Comparison of ENCODE assay signal across 8 mouse cellular contexts in genomic region chr2:71212360-71212726, GRCm38 (mm10). TPM values are rescaled to one million over a fixed set of nuclear protein-coding genes. Genes with fewer than 3 reads are reported as not detected.
DNase-seq lines count a peak whose midpoint lies in the region; ATAC-seq lines count a peak whose summit lies in the region.

No protein-coding gene starts in this region.

- peak overlapping the region; percentile 94 for H3K9ac ChIP-seq in liver, embryonic 11.5 days (ENCODE audit: low read depth, low read length)

- H3K27ac ChIP-seq in forebrain, embryonic 10.5 days: peak overlapping the region; percentile 93
- H3K27ac ChIP-seq in liver, embryonic 11.5 days (ENCODE audit: low read depth, low read length): peak overlapping the region; percentile 47

- H3K36me3 ChIP-seq in forebrain, embryonic 10.5 days (replicated peaks): peaks cover 33% of the 10 kb centered on the region
- H3K36me3 ChIP-seq in liver, embryonic 11.5 days (ENCODE audit: control insufficient read depth, insufficient read depth, low read length): no peaks in the 10 kb centered on the region; the same call in 1 of the 2 replicates

- ATAC-seq in liver, embryonic 11.5 days (replicated peaks; ENCODE audit: low FRiP score): peak; percentile 42
- ATAC-seq in inflammation-experienced regulatory T-cells, adult 6 months: no peak
- ATAC-seq in megakaryocyte-erythroid progenitor cell, adult 5-6 weeks (replicated peaks; ENCODE audit: low FRiP score, low TSS enrichment, poor library complexity, severe bottlenecking): no peak

- H3K4me2 ChIP-seq in liver, embryonic 11.5 days: peak overlapping the region; percentile 71

- 4% methylated on average over 6 of the region's 6 CpGs for WGBS in forebrain, embryonic 10.5 days
- WGBS in liver, embryonic 11.5 days: 2% methylated on average over 6 of the region's 6 CpGs

- H3K4me1 ChIP-seq in forebrain, embryonic 10.5 days: peaks cover 17% of the 10 kb centered on the region
- 0 out of 2 replicates have a peak, but pooled peaks cover 2% of the 10 kb centered on the region for H3K4me1 ChIP-seq in liver, embryonic 11.5 days (replicated peaks; ENCODE audit: control insufficient read depth, insufficient read depth, low read length)

- H3K4me3 ChIP-seq in forebrain, embryonic 10.5 days: peak overlapping the region; percentile 87
- peak overlapping the region; percentile 90 for H3K4me3 ChIP-seq in liver, embryonic 11.5 days (ENCODE audit: low read depth, low read length)

- no peaks in the 10 kb centered on the region for H3K27me3 ChIP-seq in forebrain, embryonic 10.5 days (ENCODE audit: poor library complexity, severe bottlenecking)
- no peaks in the 10 kb centered on the region for H3K27me3 ChIP-seq in liver, embryonic 11.5 days (replicated peaks; ENCODE audit: control insufficient read depth, insufficient read depth, low read length)

- peak; percentile 23 for DNase-seq in embryo, embryonic 10.5 days (ENCODE audit: low spot score)
- DNase-seq in embryo, embryonic 9.5 days (ENCODE audit: extremely low spot score): no peak
- DNase-seq in 416B (ENCODE audit: low read depth): peak; percentile 34
- no peak for DNase-seq in forebrain, embryonic 10.5 days (ENCODE audit: extremely low spot score, low spot score)
- DNase-seq in liver, embryonic 11.5 days (ENCODE audit: low spot score): no peak
- DNase-seq in adrenal gland, adult 2 months: no peak

- no peaks in the 10 kb centered on the region for H3K9me3 ChIP-seq in forebrain, embryonic 10.5 days
- no peaks in the 10 kb centered on the region for H3K9me3 ChIP-seq in liver, embryonic 11.5 days (ENCODE audit: control insufficient read depth, low read length)

RNA-seq across cellular contexts. Expression of gene Dync1i2, which starts 0.8 kb away (rescaled TPM):
- polyA plus RNA-seq in forebrain, embryonic 10.5 days (2016; fragmentation: Nextera tagmentation; extraction: Ambion mirVana): 102 and 111 TPM in 2 replicates
- 78.5 and 82.2 TPM in 2 replicates for polyA plus RNA-seq in liver, embryonic 11.5 days (2014; fragmentation: Nextera tagmentation; extraction: Ambion mirVana)
- 100 to 1,000 TPM in 1 of 3 experiments, 10 to 100 TPM in 2; 83.0 to 106 (median 86.7) TPM for polyA plus RNA-seq in inflammation-experienced regulatory T-cells, adult 6 months (2017; shearing (Covaris generic))
- total RNA-seq in megakaryocyte-erythroid progenitor cell, adult 5-6 weeks (2014; fragmentation: Nextera tagmentation): 71.4 and 78.4 TPM in 2 replicates
- total RNA-seq in megakaryocyte-erythroid progenitor cell, adult 5-6 weeks (2017): 124 and 126 TPM in 2 replicates
- 100 to 1,000 TPM in 1 of 2 experiments, 10 to 100 TPM in 1; 93.0 to 102 TPM for total RNA-seq in adrenal gland, adult 2 months (2021)
- polyA plus RNA-seq in adrenal gland, adult 2 months (2012; rRNA removed): 3.1 and 4.8 TPM in 2 replicates

Comparison
In these comparisons a context has a peak if more than half of its experiments do, and no peak if none do; other contexts are left out.
1. DNase-seq: peak in embryo, embryonic 10.5 days (single experiment) and 416B (single experiment); none in embryo, embryonic 9.5 days (single experiment), forebrain, embryonic 10.5 days (single experiment), liver, embryonic 11.5 days (single experiment) and adrenal gland, adult 2 months (single experiment).
2. RNA of gene Dync1i2, which starts 0.8 kb away (polyA plus RNA-seq): 102 to 111 TPM in forebrain, embryonic 10.5 days, 83.0 to 106 TPM in inflammation-experienced regulatory T-cells, adult 6 months and 78.5 to 82.2 TPM in liver, embryonic 11.5 days; 3.1 to 4.8 TPM in adrenal gland, adult 2 months; every median in the first group is over 10 times any median in the second.